ENCODE assay signal across 8 mouse cellular contexts in genomic region chr11:62427105-62427504, GRCm38 (mm10). TPM values are rescaled to one million over a fixed set of nuclear protein-coding genes. Genes with fewer than 3 reads are reported as not detected.
DNase-seq lines count a peak whose midpoint lies in the region; ATAC-seq and TF ChIP-seq lines count a peak whose summit lies in the region.

No protein-coding gene starts in this region.

- H3K4me3 ChIP-seq in layer of hippocampus, adult 2 months, result no peak overlapping the region
- H3K4me3 ChIP-seq in liver, embryonic 13.5 days (replicated peaks), result no peak overlapping the region
- H3K4me3 ChIP-seq in hindbrain, embryonic 14.5 days (replicated peaks; ENCODE audit: low read length), result no peak overlapping the region
- no peak overlapping the region for H3K4me3 ChIP-seq in hindbrain, embryonic 13.5 days

- no peak overlapping the region for H3K9ac ChIP-seq in liver, embryonic 13.5 days
- no peak overlapping the region for H3K9ac ChIP-seq in hindbrain, embryonic 14.5 days
- H3K9ac ChIP-seq in hindbrain, embryonic 13.5 days, result no peak overlapping the region

- H3K4me1 ChIP-seq in liver, embryonic 13.5 days (replicated peaks), result no peaks in the 10 kb centered on the region
- H3K4me1 ChIP-seq in hindbrain, embryonic 14.5 days (replicated peaks; ENCODE audit: control insufficient read depth, insufficient read depth, low read length), result no peaks in the 10 kb centered on the region
- H3K4me1 ChIP-seq in hindbrain, embryonic 13.5 days (replicated peaks), result no peaks in the 10 kb centered on the region

- ATAC-seq in liver, embryonic 13.5 days (ENCODE audit: low read depth), result no peak
- ATAC-seq in hindbrain, embryonic 14.5 days (ENCODE audit: low FRiP score), result no peak
- ATAC-seq in hindbrain, embryonic 13.5 days (ENCODE audit: low FRiP score), result no peak

- H3K9me3 ChIP-seq in liver, embryonic 13.5 days (replicated peaks), result no peaks in the 10 kb centered on the region
- no peaks in the 10 kb centered on the region for H3K9me3 ChIP-seq in hindbrain, embryonic 14.5 days (ENCODE audit: control insufficient read depth, low read length)
- no peaks in the 10 kb centered on the region for H3K9me3 ChIP-seq in hindbrain, embryonic 13.5 days

- no peak overlapping the region for H3K4me2 ChIP-seq in liver, embryonic 13.5 days
- H3K4me2 ChIP-seq in hindbrain, embryonic 14.5 days (replicated peaks), result no peak overlapping the region
- no peak overlapping the region for H3K4me2 ChIP-seq in hindbrain, embryonic 13.5 days

- DNase-seq in layer of hippocampus, adult 2 months (ENCODE audit: low spot score in 2 of 2), result no peak
- no peak for DNase-seq in layer of hippocampus, postnatal 14 days (ENCODE audit: low spot score in 2 of 2)
- DNase-seq in MEL-GATA-1-ER (ENCODE audit: extremely low read depth, low read depth), result peak; percentile 13
- DNase-seq in liver, embryonic 13.5 days, result peak; percentile 28
- peak; percentile 26 to 33 for DNase-seq in spleen, postnatal 36 days (ENCODE audit: low spot score in 2 of 2)
- no peak for DNase-seq in ovary, postnatal 14 days (ENCODE audit: low spot score)
- DNase-seq in hindbrain, embryonic 14.5 days (ENCODE audit: low spot score), result no peak

- H3K27ac ChIP-seq in layer of hippocampus, adult 2 months, result no peak overlapping the region
- H3K27ac ChIP-seq in liver, embryonic 13.5 days, result no peak overlapping the region
- no peak overlapping the region for H3K27ac ChIP-seq in hindbrain, embryonic 14.5 days
- no peak overlapping the region for H3K27ac ChIP-seq in hindbrain, embryonic 13.5 days

- WGBS in liver, embryonic 13.5 days (ENCODE audit: insufficient replicate concordance), result 67% methylated on average over 2 of the region's 3 CpGs
- WGBS in hindbrain, embryonic 14.5 days, result 88% methylated on average over 2 of the region's 3 CpGs
- WGBS in hindbrain, embryonic 13.5 days, result 82% methylated on average over 2 of the region's 3 CpGs

- peaks cover 52% of the 10 kb centered on the region for H3K36me3 ChIP-seq in liver, embryonic 13.5 days
- peaks cover 37% of the 10 kb centered on the region for H3K36me3 ChIP-seq in hindbrain, embryonic 14.5 days (replicated peaks; ENCODE audit: control insufficient read depth, insufficient read depth)
- peaks cover 27% of the 10 kb centered on the region for H3K36me3 ChIP-seq in hindbrain, embryonic 13.5 days

- peak; percentile 64 for TF ChIP-seq CTCF in layer of hippocampus, adult 2 months (conservative IDR thresholded peaks at IDR 0.05)

- H3K27me3 ChIP-seq in liver, embryonic 13.5 days, result no peaks in the 10 kb centered on the region
- no peaks in the 10 kb centered on the region for H3K27me3 ChIP-seq in hindbrain, embryonic 14.5 days (ENCODE audit: control insufficient read depth, insufficient read depth, low read length)
- no peaks in the 10 kb centered on the region for H3K27me3 ChIP-seq in hindbrain, embryonic 13.5 days

RNA-seq across cellular contexts. Expression of gene Pigl, which starts 31.2 kb away (rescaled TPM):
- 1 to 10 TPM; 7.3 to 8.7 TPM for total RNA-seq in layer of hippocampus, adult 2 months (2021)
- 1 to 10 TPM; 6.6 to 7.1 TPM for total RNA-seq in layer of hippocampus, postnatal 14 days (2021)
- polyA plus RNA-seq in liver, embryonic 13.5 days (2015; fragmentation: Nextera tagmentation; extraction: Ambion mirVana), result 5.4 and 6.2 TPM in 2 replicates
- 8.6 and 10.4 TPM in 2 replicates for polyA plus RNA-seq in hindbrain, embryonic 14.5 days (2014; fragmentation: Nextera tagmentation; extraction: Ambion mirVana)
- polyA plus RNA-seq in hindbrain, embryonic 13.5 days (2015; fragmentation: Nextera tagmentation; extraction: Ambion mirVana), result 7.4 and 8.1 TPM in 2 replicates

RNA-seq across cellular contexts. Expression of gene Ncor1, which starts 31.2 kb away (rescaled TPM):
- 100 to 1,000 TPM; 300 to 303 TPM for total RNA-seq in layer of hippocampus, adult 2 months (2021)
- 100 to 1,000 TPM; 267 to 274 TPM for total RNA-seq in layer of hippocampus, postnatal 14 days (2021)
- polyA plus RNA-seq in liver, embryonic 13.5 days (2015; fragmentation: Nextera tagmentation; extraction: Ambion mirVana), result 76.6 and 79.2 TPM in 2 replicates
- 189 and 202 TPM in 2 replicates for polyA plus RNA-seq in hindbrain, embryonic 14.5 days (2014; fragmentation: Nextera tagmentation; extraction: Ambion mirVana)
- 163 and 170 TPM in 2 replicates for polyA plus RNA-seq in hindbrain, embryonic 13.5 days (2015; fragmentation: Nextera tagmentation; extraction: Ambion mirVana)

Comparison
In these comparisons a context has a peak if more than half of its experiments do, and no peak if none do; other contexts are left out.
1. DNase-seq: peak in MEL-GATA-1-ER (single experiment), liver, embryonic 13.5 days (single experiment) and spleen, postnatal 36 days (2 of 2); none in layer of hippocampus, adult 2 months (0 of 2), layer of hippocampus, postnatal 14 days (0 of 2), ovary, postnatal 14 days (single experiment) and hindbrain, embryonic 14.5 days (single experiment).